Mouse (Mus musculus) effector memory CD4-positive, alpha-beta T cell, adult 5 months (primary cell): Measurements from ENCODE around the gene Klhl9. TPM values are rescaled to one million over a fixed set of nuclear protein-coding genes. Genes with fewer than 3 reads are reported as not detected.

Source experiments
- polyA plus RNA-seq: library from polyadenylated mRNA; unstranded; fragments of 100-300 nt; shearing (Covaris generic); gene quantifications from one replicate; pipeline ENCODE4 v1.2.1, GENCODE M21; 2017

Gene Klhl9
- polyA plus RNA-seq: 19.4 TPM

GRCm38 (mm10) chr4:88721791-88722721, at the start of gene Klhl9, which contains the start of gene Gm26566:
TSS of gene Klhl9 (minus strand) at chr4:88722465.
TSS of gene Gm26566 (plus strand) at chr4:88721805.

DNA sequence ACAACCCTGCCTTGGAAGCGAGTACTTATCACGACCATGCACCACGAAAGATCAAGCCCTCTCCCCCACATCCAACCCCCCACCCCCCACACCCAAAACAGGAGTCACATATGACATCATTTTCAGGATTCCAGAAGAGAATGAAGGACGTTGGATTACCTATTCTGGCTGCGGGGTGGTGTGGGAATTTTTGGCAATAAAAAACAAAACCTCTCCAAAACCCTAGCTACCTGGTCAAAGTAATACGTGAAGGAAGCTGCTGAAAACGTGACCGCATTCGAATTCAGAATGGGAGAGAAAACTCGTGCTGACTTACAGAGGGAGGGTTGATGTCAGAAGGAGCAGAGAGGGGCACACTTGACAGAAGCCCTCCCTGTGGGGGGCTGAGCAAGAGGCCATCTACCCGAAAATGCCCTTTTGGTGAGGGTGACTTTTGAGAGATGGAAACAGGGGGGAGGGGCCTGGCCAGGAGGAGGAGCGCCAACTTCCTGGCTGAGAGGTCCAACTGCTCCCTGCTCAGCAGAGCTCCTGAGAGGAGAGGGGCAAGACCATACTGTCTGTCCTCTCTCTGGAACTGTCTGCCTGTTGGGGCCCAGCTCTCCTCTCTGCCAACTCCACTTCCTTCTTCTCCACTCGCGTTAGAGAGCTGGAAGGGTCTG, 37.5 kb upstream of the Klhl9 start, which contains the start of gene Gm13283:
Gm13283 (plus strand) TSS at position 510 of the 659 bp plus-strand sequence.

GRCm38 (mm10) chr4:88754818-88755340, 32.6 kb upstream of the Klhl9 start, which contains the start of gene Gm13271:
TSS of gene Gm13271 (plus strand) at chr4:88754868.

GRCm38 (mm10) chr4:88691259-88691658, 31.0 kb downstream of the Klhl9 start, which contains the start of gene Ifnab:
TSS of gene Ifnab (minus strand) at chr4:88691359.

GRCm38 (mm10) chr4:88683812-88684211, 38.5 kb downstream of the Klhl9 start, which contains the start of gene Ifna2:
TSS of gene Ifna2 (minus strand) at chr4:88683912.

GRCm38 (mm10) chr4:88676824-88677223, 45.4 kb downstream of the Klhl9 start, which contains the start of gene Ifna16:
TSS of gene Ifna16 (minus strand) at chr4:88676924.

Other genes with a start within 250 kb of the Klhl9 start
- 0.69 TPM for gene Ifnb1, start 199.7 kb downstream of the Klhl9 start, polyA plus RNA-seq
- not detected for gene Ifna15, start 164.2 kb downstream of the Klhl9 start, polyA plus RNA-seq
- gene Ifna14, start 150.7 kb downstream of the Klhl9 start, polyA plus RNA-seq: not detected
- gene Ifna9, start 130.1 kb downstream of the Klhl9 start, polyA plus RNA-seq: not detected
- not detected for gene Ifna12, start 119.1 kb downstream of the Klhl9 start, polyA plus RNA-seq
- gene C87499, start 88.1 kb downstream of the Klhl9 start, polyA plus RNA-seq: not detected
- not detected for gene Ifna13, start 78.0 kb downstream of the Klhl9 start, polyA plus RNA-seq
- gene Ifna16, start 45.5 kb downstream of the Klhl9 start, polyA plus RNA-seq: not detected
- not detected for gene Ifna2, start 38.6 kb downstream of the Klhl9 start, polyA plus RNA-seq
- gene Ifnab, start 31.1 kb downstream of the Klhl9 start, polyA plus RNA-seq: not detected
- 0.66 TPM for gene Gm26566, start 660 bp downstream of the Klhl9 start, polyA plus RNA-seq
- gene Gm13271, start 32.4 kb upstream of the Klhl9 start, polyA plus RNA-seq: not detected
- not detected for gene Gm13283, start 37.7 kb upstream of the Klhl9 start, polyA plus RNA-seq
- not detected for gene Gm13290, start 51.4 kb upstream of the Klhl9 start, polyA plus RNA-seq
- gene Gm13289, start 54.5 kb upstream of the Klhl9 start, polyA plus RNA-seq: not detected
- not detected for gene Gm13272, start 57.4 kb upstream of the Klhl9 start, polyA plus RNA-seq
- gene Ifnz, start 59.7 kb upstream of the Klhl9 start, polyA plus RNA-seq: not detected
- gene Gm13276, start 63.2 kb upstream of the Klhl9 start, polyA plus RNA-seq: not detected
- not detected for gene Gm13277, start 66.2 kb upstream of the Klhl9 start, polyA plus RNA-seq
- gene Gm13278, start 69.1 kb upstream of the Klhl9 start, polyA plus RNA-seq: not detected
- gene Gm13275, start 72.0 kb upstream of the Klhl9 start, polyA plus RNA-seq: not detected
- not detected for gene Gm13279, start 74.9 kb upstream of the Klhl9 start, polyA plus RNA-seq
- gene Gm13285, start 77.2 kb upstream of the Klhl9 start, polyA plus RNA-seq: 0.65 TPM
- gene Gm13287, start 80.8 kb upstream of the Klhl9 start, polyA plus RNA-seq: not detected
- gene Gm13288, start 83.1 kb upstream of the Klhl9 start, polyA plus RNA-seq: 0.32 TPM
- not detected for gene Ifna7, start 93.8 kb upstream of the Klhl9 start, polyA plus RNA-seq
- not detected for gene Ifna11, start 97.5 kb upstream of the Klhl9 start, polyA plus RNA-seq
- gene Ifna6, start 105.0 kb upstream of the Klhl9 start, polyA plus RNA-seq: not detected
- not detected for gene Ifna5, start 113.1 kb upstream of the Klhl9 start, polyA plus RNA-seq
- not detected for gene Ifna4, start 119.4 kb upstream of the Klhl9 start, polyA plus RNA-seq
- gene Ifna1, start 127.6 kb upstream of the Klhl9 start, polyA plus RNA-seq: not detected
- not detected for gene Ifne, start 157.7 kb upstream of the Klhl9 start, polyA plus RNA-seq